In genomic region chr3:130888587-130888986, GRCm38 (mm10) we compare ENCODE assay signal across 15 mouse cellular contexts.
DNase-seq lines count a peak whose midpoint lies in the region; ATAC-seq and TF ChIP-seq lines count a peak whose summit lies in the region.
"Had no signal": no experiment of that assay in that cellular context is flagged by ENCODE, and none has a peak within 500 bp of the region (broad histone marks: within the 10 kb centered on the region; RNA-seq: fewer than 3 reads in every experiment).

No protein-coding gene starts in this region.

- H3K4me3 ChIP-seq in heart, embryonic 11.5 days (ENCODE audit: low read depth, low read length) = no peak overlapping the region
- no peak overlapping the region for H3K4me3 ChIP-seq in thymus, adult 2 months (ENCODE audit: control insufficient read depth, insufficient read depth, low read length)
- H3K4me3 ChIP-seq in kidney, embryonic 16.5 days (ENCODE audit: low read length) = no peak overlapping the region
- H3K4me3 ChIP-seq: embryonic facial prominence, embryonic 10.5 days; forebrain, embryonic 13.5 days; heart, embryonic 13.5 days; hindbrain, embryonic 15.5 days had no signal

- DNase-seq in heart, adult 11 months = peak; percentile 10
- peak; percentile 52 for DNase-seq in thymus, adult 2 months
- DNase-seq in thymus, postnatal 4 days = no peak
- peak; percentile 55 for DNase-seq in thymus, postnatal 25 days
- no peak for DNase-seq in lung, adult 18-20 months
- DNase-seq: adrenal gland, adult 2 months; cerebellum, adult 2 months; forebrain, postnatal 0 days; gastrocnemius, postnatal 14 days had no signal

- no peak overlapping the region for H3K9ac ChIP-seq in heart, embryonic 11.5 days (ENCODE audit: low read depth, low read length)
- H3K9ac ChIP-seq in kidney, embryonic 16.5 days (replicated peaks; ENCODE audit: low read length) = no peak overlapping the region
- H3K9ac ChIP-seq: forebrain, embryonic 13.5 days; forebrain, postnatal 0 days; heart, embryonic 13.5 days; hindbrain, embryonic 15.5 days had no signal

- H3K4me2 ChIP-seq in heart, embryonic 11.5 days = no peak overlapping the region
- no peak overlapping the region for H3K4me2 ChIP-seq in kidney, embryonic 16.5 days (replicated peaks; ENCODE audit: low read depth, low read length)
- H3K4me2 ChIP-seq: forebrain, embryonic 13.5 days; heart, embryonic 13.5 days; hindbrain, embryonic 15.5 days had no signal

- no peaks in the 10 kb centered on the region for H3K27me3 ChIP-seq in heart, embryonic 11.5 days (ENCODE audit: control insufficient read depth, insufficient read depth, low read length)
- H3K27me3 ChIP-seq in thymus, adult 2 months (ENCODE audit: control insufficient read depth, insufficient read depth, low read length) = no peaks in the 10 kb centered on the region
- no peaks in the 10 kb centered on the region for H3K27me3 ChIP-seq in kidney, embryonic 16.5 days (ENCODE audit: insufficient read depth, low read length)
- H3K27me3 ChIP-seq: forebrain, embryonic 13.5 days; heart, embryonic 13.5 days; hindbrain, embryonic 15.5 days had no signal

- TF ChIP-seq CTCF in thymus, adult 2 months (IDR thresholded peaks at IDR 0.05; ENCODE audit: borderline replicate concordance, control insufficient read depth, extremely low read depth, insufficient read depth, low read length, poor library complexity) = no peak

- H3K36me3 ChIP-seq in heart, embryonic 11.5 days (ENCODE audit: control insufficient read depth, insufficient read depth, low read length) = no peaks in the 10 kb centered on the region
- H3K36me3 ChIP-seq in thymus, adult 2 months (ENCODE audit: control insufficient read depth, insufficient read depth, low read length) = no peaks in the 10 kb centered on the region
- H3K36me3 ChIP-seq in kidney, embryonic 16.5 days (ENCODE audit: insufficient read depth, low read length) = no peaks in the 10 kb centered on the region
- H3K36me3 ChIP-seq: embryonic facial prominence, embryonic 10.5 days; heart, embryonic 13.5 days; hindbrain, embryonic 15.5 days had no signal

- TF ChIP-seq POLR2A in thymus, adult 2 months (IDR thresholded peaks at IDR 0.05; ENCODE audit: control insufficient read depth, extremely low read depth, insufficient read depth, low read length, poor library complexity) = no peak

- no peak overlapping the region for H3K27ac ChIP-seq in heart, embryonic 11.5 days (ENCODE audit: low read depth, low read length)
- no peak overlapping the region for H3K27ac ChIP-seq in thymus, adult 2 months (ENCODE audit: control insufficient read depth, insufficient read depth, low read length)
- H3K27ac ChIP-seq in kidney, embryonic 16.5 days (ENCODE audit: low read length) = no peak overlapping the region
- H3K27ac ChIP-seq: embryonic facial prominence, embryonic 10.5 days; forebrain, embryonic 13.5 days; heart, embryonic 13.5 days; hindbrain, embryonic 15.5 days had no signal

- 56% methylated on average over 1 of the region's 1 CpGs for WGBS in heart, embryonic 11.5 days (ENCODE audit: insufficient replicate concordance)
- WGBS in thymus, adult 2 months = 67% methylated on average over 1 of the region's 1 CpGs
- 90% methylated on average over 1 of the region's 1 CpGs for WGBS in kidney, embryonic 16.5 days

- H3K4me1 ChIP-seq in heart, embryonic 11.5 days (ENCODE audit: control insufficient read depth, insufficient read depth, low read length) = 0 out of 2 replicates have a peak, but pooled peaks cover 2% of the 10 kb centered on the region
- peaks cover 18% of the 10 kb centered on the region for H3K4me1 ChIP-seq in thymus, adult 2 months (replicated peaks; ENCODE audit: control insufficient read depth, insufficient read depth, low read length)
- H3K4me1 ChIP-seq in kidney, embryonic 16.5 days (ENCODE audit: insufficient read depth, low read length) = peaks cover 2% of the 10 kb centered on the region; the same call in 1 of the 2 replicates
- H3K4me1 ChIP-seq: forebrain, embryonic 13.5 days; hindbrain, embryonic 15.5 days had no signal

- no peaks in the 10 kb centered on the region for H3K9me3 ChIP-seq in heart, embryonic 11.5 days (replicated peaks; ENCODE audit: control insufficient read depth, low read length)
- no peaks in the 10 kb centered on the region for H3K9me3 ChIP-seq in kidney, embryonic 16.5 days (ENCODE audit: low read length)
- H3K9me3 ChIP-seq: hindbrain, embryonic 15.5 days had no signal

- ATAC-seq in heart, embryonic 11.5 days (replicated peaks; ENCODE audit: insufficient number of reproducible peaks, low FRiP score, low TSS enrichment) = no peak
- ATAC-seq in kidney, embryonic 16.5 days (ENCODE audit: low FRiP score, low TSS enrichment) = no peak
- ATAC-seq: forebrain, embryonic 13.5 days; forebrain, postnatal 0 days had no signal

Comparison
In these comparisons a context has a peak if more than half of its experiments do, and no peak if none do; other contexts are left out.
1. DNase-seq: peak in heart, adult 11 months (single experiment), thymus, adult 2 months (single experiment) and thymus, postnatal 25 days (single experiment); none in thymus, postnatal 4 days (single experiment) and lung, adult 18-20 months (0 of 2).